Mouse (Mus musculus) limb, embryonic 10.5 days (tissue): ENCODE results near the gene Dhrs1. TPM values are rescaled to one million over a fixed set of nuclear protein-coding genes. Genes with fewer than 3 reads are reported as not detected.
A peak's percentile ranks its signal among the peaks of the same experiment; 100 is the strongest.
"Not testable (repeated sequence)": the region's sequence is repeated elsewhere in the genome, so short reads cannot be mapped to it uniquely, and the experiment has no call there.

ENCODE experiments used
- DNase-seq: peaks from one replicate; pipeline ENCODE4 v3.0.0-alpha.2; 2017; ENCODE audit warnings: low spot score
- H3K27ac ChIP-seq: fragments of 300-500 bp; sonication (generic); 2 replicates; pipeline ENCODE4 v1.5.1; 2016; ENCODE audit warnings: mild to moderate bottlenecking
- H3K27me3 ChIP-seq: fragments of 300-500 bp; sonication (generic); 2 replicates; pipeline ENCODE4 v1.6.1; 2016; ENCODE audit warnings: low read depth, mild to moderate bottlenecking; ENCODE audit not compliant: poor library complexity, severe bottlenecking
- H3K36me3 ChIP-seq: fragments of 300-500 bp; sonication (generic); 2 replicates; pipeline ENCODE4 v1.6.1; 2016; ENCODE audit warnings: mild to moderate bottlenecking, moderate library complexity
- H3K4me1 ChIP-seq: fragments of 300-500 bp; sonication (generic); 2 replicates; pipeline ENCODE4 v1.6.1; 2016
- H3K4me3 ChIP-seq: fragments of 300-500 bp; sonication (generic); 2 replicates; pipeline ENCODE4 v1.5.1; 2016; ENCODE audit warnings: mild to moderate bottlenecking, moderate library complexity
- H3K9me3 ChIP-seq: fragments of 300-500 bp; sonication (generic); replicated peaks from 2 replicates; pipeline ENCODE4 v1.6.1; 2016; ENCODE audit warnings: mild to moderate bottlenecking
- WGBS: fragments of 180-500 bp; shearing (Covaris S2); methylation state at CpG from one replicate; pipeline ENCODE4 v1.1.7; 2016; 5-methylcytosine and 5-hydroxymethylcytosine counted together
- polyA plus RNA-seq: library from polyadenylated mRNA; unstranded; fragments of >200 nt; fragmentation: Nextera tagmentation; extraction: Ambion mirVana; gene quantifications from 2 replicates; pipeline ENCODE4 v1.2.1, GENCODE M21; 2016

The Dhrs1 gene
- polyA plus RNA-seq, 1 experiment from 2014 or later = 67.4 TPM

DNA sequence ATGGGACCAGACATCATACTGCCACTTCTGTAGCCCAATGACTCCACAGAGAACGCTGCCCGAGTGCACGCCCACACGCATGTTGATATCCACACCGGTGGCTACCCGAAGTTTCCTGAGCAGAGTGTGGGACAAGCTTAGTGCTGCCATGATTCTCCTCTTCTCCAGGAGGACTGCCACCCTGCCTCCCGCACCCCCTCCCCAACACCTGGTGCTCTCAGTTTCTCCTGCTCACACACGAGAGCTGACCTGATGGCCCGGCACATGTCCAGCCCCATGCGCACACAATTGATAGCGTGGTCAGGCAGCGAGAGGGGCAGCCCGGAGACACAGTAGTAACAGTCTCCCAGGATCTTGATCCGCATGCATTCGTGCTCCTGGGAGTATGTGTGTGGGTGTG, 33.2 kb upstream of the Dhrs1 start:
- H3K4me3 ChIP-seq = no peak overlapping the region
- no peak for DNase-seq
- H3K4me1 ChIP-seq = peaks cover 36% of the 10 kb centered on the region
- no peaks in the 10 kb centered on the region for H3K9me3 ChIP-seq
- H3K27ac ChIP-seq = no peak overlapping the region
- 0 out of 2 replicates have a peak, but pooled peaks cover 15% of the 10 kb centered on the region for H3K36me3 ChIP-seq
- peaks cover 44% of the 10 kb centered on the region for H3K27me3 ChIP-seq
- WGBS = 92% methylated on average over 15 of the region's 15 CpGs

DNA sequence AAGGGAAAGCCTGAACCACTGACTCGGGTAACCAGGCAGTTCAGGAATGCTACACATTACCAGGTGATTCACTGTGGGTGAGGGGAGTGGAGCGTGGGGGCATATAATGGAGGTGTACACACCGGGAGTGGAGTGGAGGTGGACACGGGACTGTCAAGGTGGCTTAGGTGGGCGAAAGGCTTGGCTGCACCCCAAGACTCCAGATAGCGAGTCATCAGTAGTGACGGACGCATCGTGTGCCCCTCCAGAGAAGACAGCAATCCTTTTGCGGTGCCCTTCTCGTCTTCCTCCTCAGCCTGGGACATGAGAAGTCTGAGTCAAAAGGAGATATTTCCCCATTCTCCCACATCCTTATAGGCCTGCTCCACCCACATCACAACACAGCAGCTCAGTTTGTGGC, 32.3 kb upstream of the Dhrs1 start:
- WGBS = 91% methylated on average over 11 of the region's 11 CpGs
- Histone ChIP-seq H3K27me3 (peaks cover 44% of the 10 kb centered on the region), H3K4me1 (peaks cover 27% of the 10 kb centered on the region)

DNA sequence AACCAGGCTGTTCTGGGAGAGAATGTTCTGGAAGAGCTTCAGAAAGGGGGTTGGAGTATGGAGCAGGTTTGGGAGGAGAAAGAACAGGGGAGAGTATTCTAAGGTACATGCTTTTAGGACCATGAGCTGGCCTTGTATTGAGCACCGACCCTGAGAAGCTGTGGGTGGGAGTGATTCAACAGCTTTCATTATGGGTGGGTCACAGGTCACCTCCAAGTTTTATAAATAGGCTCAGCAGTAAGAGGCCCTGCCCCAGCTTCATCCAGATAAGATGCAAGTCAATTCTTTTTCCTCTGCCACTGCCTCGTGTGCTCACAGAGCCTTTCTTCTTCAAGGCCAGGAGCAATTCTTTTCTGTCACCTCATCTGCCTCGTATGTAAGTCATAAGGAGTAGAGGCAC, 31.7 kb upstream of the Dhrs1 start:
- Histone ChIP-seq H3K4me3 (no peak overlapping the region), H3K4me1 (peaks cover 21% of the 10 kb centered on the region), H3K9me3 (no peaks in the 10 kb centered on the region), H3K36me3 (0 out of 2 replicates have a peak, but pooled peaks cover 15% of the 10 kb centered on the region), H3K27ac (no peak overlapping the region), H3K27me3 (peaks cover 37% of the 10 kb centered on the region)
- 56% methylated on average over 3 of the region's 3 CpGs for WGBS
- no peak for DNase-seq

More for the DNA sequence above, 32.3 kb upstream of the Dhrs1 start:
- H3K36me3 ChIP-seq = 0 out of 2 replicates have a peak, but pooled peaks cover 15% of the 10 kb centered on the region
- no peak overlapping the region for H3K4me3 ChIP-seq
- H3K27ac ChIP-seq = no peak overlapping the region
- no peaks in the 10 kb centered on the region for H3K9me3 ChIP-seq
- no peak for DNase-seq

DNA sequence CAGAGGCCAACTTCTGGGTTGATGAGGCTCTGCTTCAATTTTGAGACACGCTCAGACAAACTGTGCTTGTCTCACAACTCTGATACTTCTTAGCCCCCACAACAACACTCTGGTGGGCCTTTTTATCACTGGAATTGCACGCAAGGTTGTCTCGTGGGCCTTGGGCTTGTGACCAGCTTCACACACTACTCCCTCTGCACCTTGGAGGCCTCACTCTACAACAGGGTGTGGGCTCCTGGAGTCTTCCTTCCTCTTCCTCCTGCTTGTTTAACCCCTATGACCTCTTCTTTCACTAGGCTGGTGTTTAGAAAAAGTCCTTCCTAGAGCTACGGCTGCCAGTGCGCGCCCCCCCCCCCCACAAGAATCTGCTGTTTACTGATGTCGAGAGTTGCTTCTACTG, 31.2 kb upstream of the Dhrs1 start:
- H3K27ac ChIP-seq = no peak overlapping the region

DNA sequence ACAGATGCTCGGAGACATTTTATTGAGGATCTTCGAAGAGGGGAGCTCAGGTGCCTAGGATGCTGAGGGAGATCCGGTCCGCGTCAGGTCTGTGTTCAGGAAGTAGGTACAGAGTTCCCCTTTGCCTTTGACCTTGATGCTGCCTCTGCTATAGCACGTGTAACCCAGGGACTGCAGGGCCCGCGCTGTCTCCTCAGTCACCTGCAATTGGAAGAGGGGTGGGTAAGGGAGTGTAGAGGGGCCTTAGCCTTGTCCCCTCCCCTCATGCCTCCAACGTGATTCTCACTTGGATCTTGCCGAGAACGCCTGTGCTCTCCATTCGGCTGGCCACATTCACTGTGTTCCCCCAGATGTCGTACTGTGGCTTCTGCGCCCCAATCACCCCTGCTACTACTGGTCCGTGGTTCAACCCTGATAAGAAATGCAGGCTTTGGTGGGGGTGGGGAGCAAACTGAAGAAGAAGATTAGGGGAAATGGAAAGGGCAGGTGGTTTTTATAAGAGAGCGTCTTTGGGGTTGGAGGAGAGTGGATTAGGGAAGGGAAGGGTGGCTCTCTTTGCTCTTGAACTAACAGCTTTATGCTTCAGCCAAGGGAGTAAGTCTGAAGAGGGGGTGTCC, 23.7 kb upstream of the Dhrs1 start:
- 74% methylated on average over 16 of the region's 16 CpGs for WGBS

More for the DNA sequence above, 31.2 kb upstream of the Dhrs1 start:
- WGBS = 72% methylated on average over 7 of the region's 7 CpGs
- 0 out of 2 replicates have a peak, but pooled peaks cover 15% of the 10 kb centered on the region for H3K36me3 ChIP-seq
- H3K4me1 ChIP-seq = peaks cover 16% of the 10 kb centered on the region
- no peak overlapping the region for H3K4me3 ChIP-seq
- peaks cover 33% of the 10 kb centered on the region; the same call in 1 of the 2 replicates for H3K27me3 ChIP-seq
- no peaks in the 10 kb centered on the region for H3K9me3 ChIP-seq
- no peak for DNase-seq

DNA sequence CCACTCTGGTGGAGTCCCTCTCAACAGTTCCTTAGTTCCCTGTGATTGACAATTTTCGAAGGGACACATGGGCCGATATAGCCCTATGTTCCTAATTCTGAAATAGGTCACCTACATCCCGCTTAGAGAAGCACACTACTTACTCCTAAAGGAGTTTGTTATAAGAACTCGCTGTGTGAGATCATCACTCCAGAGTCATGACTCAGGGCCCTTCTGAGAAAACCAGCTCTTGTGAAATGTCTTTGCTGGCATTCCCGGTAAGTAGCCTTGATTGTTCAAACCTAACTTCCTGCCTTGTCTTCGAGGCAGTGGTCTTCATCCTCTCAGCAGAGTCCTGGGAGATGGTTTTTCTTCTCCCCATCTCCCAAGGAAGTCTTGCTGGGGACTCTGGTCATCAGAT, 23.1 kb upstream of the Dhrs1 start:
- WGBS = 86% methylated on average over 6 of the region's 6 CpGs
- no peak for DNase-seq
- no peaks in the 10 kb centered on the region for H3K9me3 ChIP-seq
- no peak overlapping the region for H3K27ac ChIP-seq
- H3K36me3 ChIP-seq = peaks cover 7% of the 10 kb centered on the region; the same call in 1 of the 2 replicates
- H3K4me1 ChIP-seq = peaks cover 13% of the 10 kb centered on the region
- peaks cover 74% of the 10 kb centered on the region for H3K27me3 ChIP-seq
- H3K4me3 ChIP-seq = peak overlapping the region; percentile 53; the same call in 1 of the 2 replicates

More for the DNA sequence above, 23.7 kb upstream of the Dhrs1 start:
- Histone ChIP-seq H3K36me3 (peaks cover 7% of the 10 kb centered on the region; the same call in 1 of the 2 replicates), H3K9me3 (no peaks in the 10 kb centered on the region), H3K27ac (no peak overlapping the region), H3K27me3 (peaks cover 71% of the 10 kb centered on the region), H3K4me3 (no peak overlapping the region), H3K4me1 (peaks cover 13% of the 10 kb centered on the region)
- DNase-seq = no peak

DNA sequence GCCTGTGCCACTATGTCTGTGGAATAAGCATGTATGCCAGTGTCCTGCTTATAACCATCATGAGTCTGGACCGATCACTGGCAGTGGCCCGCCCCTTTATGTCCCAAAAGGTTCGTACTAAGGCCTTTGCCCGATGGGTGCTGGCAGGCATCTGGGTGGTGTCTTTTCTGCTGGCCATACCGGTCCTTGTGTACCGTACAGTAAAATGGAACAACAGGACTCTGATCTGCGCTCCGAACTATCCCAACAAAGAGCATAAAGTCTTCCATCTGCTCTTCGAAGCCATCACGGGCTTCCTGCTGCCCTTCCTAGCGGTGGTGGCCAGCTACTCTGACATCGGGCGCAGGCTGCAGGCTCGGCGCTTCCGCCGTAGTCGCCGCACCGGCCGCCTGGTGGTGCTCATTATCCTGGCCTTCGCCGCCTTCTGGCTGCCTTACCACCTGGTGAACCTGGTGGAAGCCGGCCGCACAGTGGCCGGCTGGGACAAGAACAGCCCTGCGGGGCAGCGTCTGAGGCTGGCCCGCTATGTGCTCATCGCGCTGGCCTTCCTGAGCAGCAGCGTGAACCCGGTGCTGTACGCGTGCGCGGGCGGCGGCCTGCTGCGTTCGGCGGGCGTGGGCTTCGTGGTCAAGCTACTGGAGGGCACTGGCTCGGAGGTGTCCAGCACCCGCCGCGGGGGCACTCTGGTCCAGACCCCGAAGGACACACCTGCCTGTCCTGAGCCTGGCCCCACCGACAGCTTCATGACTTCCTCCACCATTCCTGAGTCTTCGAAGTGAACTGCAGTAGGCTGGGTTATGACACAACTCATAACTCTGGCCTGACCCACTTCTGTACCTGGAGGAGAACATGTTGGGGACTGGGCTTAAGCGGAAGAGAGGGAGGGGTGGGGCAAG, 22.3 kb upstream of the Dhrs1 start:
- Histone ChIP-seq H3K27ac (peak overlapping the region; percentile 76), H3K27me3 (peaks cover 78% of the 10 kb centered on the region), H3K4me1 (peaks cover 14% of the 10 kb centered on the region), H3K9me3 (no peaks in the 10 kb centered on the region), H3K36me3 (peaks cover 7% of the 10 kb centered on the region; the same call in 1 of the 2 replicates), H3K4me3 (peak overlapping the region; percentile 53)
- WGBS = 14% methylated on average over 52 of the region's 52 CpGs
- DNase-seq = peak; percentile 85

DNA sequence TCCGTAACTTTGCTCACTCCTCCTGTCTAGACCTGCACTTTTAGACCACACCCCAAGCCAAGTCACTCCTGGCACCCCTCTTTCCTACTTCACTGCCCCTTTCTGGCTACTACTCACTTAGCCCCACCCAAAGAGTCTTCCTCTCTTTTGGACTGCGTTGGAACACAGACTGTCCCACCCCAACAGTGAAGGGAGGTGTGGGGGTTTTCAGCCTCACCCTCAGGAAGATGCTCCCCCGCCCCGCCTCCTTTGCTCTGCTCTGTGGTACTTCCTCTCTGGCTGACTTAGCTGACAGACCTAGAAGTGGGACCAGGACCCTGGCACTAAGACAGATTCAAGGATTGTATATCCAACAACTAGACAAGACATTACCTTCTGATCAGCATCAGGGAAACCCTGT, 20.2 kb upstream of the Dhrs1 start, which contains the start of gene Ltb4r1:
Gene Ltb4r1 (plus strand): TSS at position 267 of the 400 bp plus-strand sequence.
- no peak for DNase-seq
- Histone ChIP-seq H3K9me3 (no peaks in the 10 kb centered on the region), H3K4me3 (no peak within 1 kb of the TSS), H3K4me1 (peaks cover 27% of the 10 kb centered on the region), H3K27me3 (peaks cover 98% of the 10 kb centered on the region), H3K27ac (no peak within 1 kb of the TSS), H3K36me3 (peaks cover 3% of the 10 kb centered on the region; the same call in 1 of the 2 replicates)
- 76% methylated on average over 4 of the region's 4 CpGs for WGBS

DNA sequence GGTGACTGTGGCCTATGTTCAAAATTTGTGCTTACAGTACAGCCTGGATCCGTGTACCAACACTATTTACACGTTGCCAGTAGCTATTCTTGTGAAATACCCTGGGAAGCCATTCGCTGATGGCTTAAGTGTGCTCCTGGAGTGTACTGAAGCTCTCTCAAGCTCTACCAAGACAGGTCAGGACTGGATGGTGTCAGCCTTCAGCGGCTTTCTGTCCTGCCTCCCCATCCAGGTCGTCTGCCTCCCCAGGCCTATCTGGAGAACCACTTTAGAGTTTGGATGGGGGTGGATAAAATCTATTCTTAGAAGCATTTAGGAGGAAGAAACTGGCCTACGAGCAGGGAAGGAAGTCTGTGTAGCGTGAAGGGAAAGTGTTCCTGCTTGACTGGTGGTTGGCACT, 17.7 kb upstream of the Dhrs1 start:
- Histone ChIP-seq H3K27ac (peak overlapping the region; percentile 91; the same call in 1 of the 2 replicates), H3K9me3 (no peaks in the 10 kb centered on the region), H3K4me3 (0 out of 2 replicates have a peak overlapping the region, but pooled peaks have one; percentile 70), H3K27me3 (peaks cover 77% of the 10 kb centered on the region), H3K4me1 (peaks cover 28% of the 10 kb centered on the region), H3K36me3 (no peaks in the 10 kb centered on the region; the same call in 1 of the 2 replicates)
- no peak for DNase-seq
- 70% methylated on average over 7 of the region's 7 CpGs for WGBS

DNA sequence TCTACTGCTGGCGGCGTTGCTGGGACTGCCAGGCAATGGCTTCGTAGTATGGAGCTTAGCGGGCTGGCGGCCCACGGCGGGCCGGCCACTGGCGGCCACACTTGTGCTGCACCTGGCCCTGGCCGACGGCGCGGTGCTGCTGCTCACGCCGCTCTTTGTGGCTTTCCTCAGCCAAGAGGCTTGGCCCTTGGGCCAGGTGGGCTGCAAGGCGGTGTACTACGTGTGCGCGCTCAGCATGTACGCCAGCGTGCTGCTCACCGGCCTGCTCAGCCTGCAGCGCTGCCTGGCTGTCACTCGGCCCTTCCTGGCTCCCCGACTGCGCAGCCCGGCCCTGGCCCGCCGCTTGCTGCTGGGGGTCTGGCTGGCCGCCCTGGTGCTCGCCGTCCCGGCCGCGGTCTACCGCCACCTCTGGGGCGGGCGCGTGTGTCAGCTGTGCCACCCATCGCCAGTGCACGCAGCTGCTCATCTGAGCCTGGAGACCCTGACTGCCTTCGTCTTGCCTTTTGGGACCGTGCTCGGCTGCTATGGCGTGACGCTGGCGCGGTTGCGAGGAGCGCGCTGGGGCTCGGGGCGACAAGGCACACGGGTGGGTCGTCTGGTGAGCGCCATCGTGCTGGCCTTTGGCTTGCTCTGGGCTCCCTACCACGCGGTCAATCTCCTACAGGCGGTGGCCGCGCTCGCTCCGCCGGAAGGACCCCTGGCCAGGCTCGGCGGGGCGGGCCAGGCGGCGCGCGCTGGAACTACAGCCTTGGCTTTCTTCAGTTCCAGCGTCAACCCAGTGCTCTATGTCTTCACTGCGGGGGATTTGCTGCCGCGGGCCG, 16.7 kb upstream of the Dhrs1 start:
- WGBS = 1% methylated on average over 77 of the region's 77 CpGs
- Histone ChIP-seq H3K36me3 (no peaks in the 10 kb centered on the region; the same call in 1 of the 2 replicates), H3K9me3 (no peaks in the 10 kb centered on the region), H3K27me3 (peaks cover 67% of the 10 kb centered on the region), H3K4me3 (peak overlapping the region; percentile 70), H3K27ac (peak overlapping the region; percentile 91), H3K4me1 (peaks cover 19% of the 10 kb centered on the region)
- peak; percentile 82 for DNase-seq

DNA sequence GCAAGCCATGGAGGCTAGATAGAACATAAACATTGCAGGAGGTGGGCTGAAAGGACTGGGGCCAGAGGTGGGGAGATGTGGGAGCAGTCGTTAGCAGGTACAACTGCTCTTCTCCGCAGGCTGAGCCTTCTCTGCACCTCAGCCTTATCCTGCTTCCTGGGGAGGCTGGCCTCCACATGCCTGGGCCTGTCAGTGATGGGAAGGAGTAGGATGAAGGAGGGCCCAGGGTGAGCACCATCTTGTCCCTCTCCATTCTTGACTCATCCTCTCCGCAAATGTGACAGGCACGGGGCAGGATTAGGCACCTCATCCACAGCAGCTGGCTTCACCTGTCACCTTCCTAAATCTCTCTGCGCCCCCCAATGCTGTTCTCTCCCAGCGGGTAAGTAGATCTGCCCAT, 15.7 kb upstream of the Dhrs1 start, which contains the start of gene Ltb4r2:
Gene Ltb4r2 (plus strand): TSS at position 266 of the 400 bp plus-strand sequence.
- no peak for DNase-seq
- Histone ChIP-seq H3K27ac (peak within 1 kb of the TSS; percentile 91), H3K4me3 (peak within 1 kb of the TSS; percentile 70), H3K36me3 (peaks cover 8% of the 10 kb centered on the region), H3K9me3 (no peaks in the 10 kb centered on the region), H3K4me1 (peaks cover 18% of the 10 kb centered on the region), H3K27me3 (peaks cover 57% of the 10 kb centered on the region)
- WGBS = 80% methylated on average over 6 of the region's 6 CpGs

DNA sequence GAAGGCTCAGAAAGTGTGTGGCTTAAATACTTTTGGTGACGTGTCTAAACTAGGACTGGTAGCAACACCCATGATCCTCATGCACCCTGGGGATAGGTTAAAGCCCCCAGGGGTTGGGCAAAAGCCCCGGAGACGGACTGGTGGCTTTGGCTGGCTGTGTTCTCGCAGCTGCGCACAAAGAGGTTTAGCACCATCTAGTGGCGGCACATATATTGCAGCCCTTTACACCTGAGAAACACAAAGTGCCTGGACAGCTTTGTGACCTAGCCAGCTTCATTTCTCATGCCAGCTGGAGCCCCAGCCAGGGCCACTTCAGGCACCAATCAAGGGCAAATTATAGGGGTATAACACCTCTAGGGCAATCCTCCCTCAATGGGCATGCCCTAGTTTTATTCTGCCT, 14.7 kb upstream of the Dhrs1 start:
- Histone ChIP-seq H3K27me3 (peaks cover 47% of the 10 kb centered on the region), H3K36me3 (peaks cover 18% of the 10 kb centered on the region), H3K4me1 (peaks cover 18% of the 10 kb centered on the region), H3K4me3 (peak overlapping the region; percentile 34)
- H3K27ac ChIP-seq, H3K9me3 ChIP-seq: not testable (repeated sequence)
- DNase-seq = peak; percentile 88
- under 1% methylated on average over 6 of the region's 6 CpGs for whole genome bisulfite sequencing
